Mouse (Mus musculus): Measurements from ENCODE around the gene Rock2. TPM values are rescaled to one million over a fixed set of nuclear protein-coding genes. Genes with fewer than 3 reads are reported as not detected.

Rock2 gene
- polyA plus RNA-seq, 1 experiment from 2014 or later: 4.3 TPM

- no peak for ATAC-seq (ENCODE audit: low read depth)
- Histone ChIP-seq H3K4me1 (ENCODE audit: control insufficient read depth, low read depth, low read length) (peaks cover 24% of the 10 kb centered on the region), H3K36me3 (ENCODE audit: control insufficient read depth, insufficient read depth) (no peaks in the 10 kb centered on the region), H3K27ac (ENCODE audit: low read length) (no peak overlapping the region), H3K9me3 (replicated peaks; ENCODE audit: control insufficient read depth, low read length) (no peaks in the 10 kb centered on the region), H3K4me3 (ENCODE audit: low read depth, low read length) (no peak overlapping the region), H3K9ac (ENCODE audit: low read depth, low read length) (no peak overlapping the region), H3K27me3 (ENCODE audit: control insufficient read depth, insufficient read depth, low read depth, low read length) (no peaks in the 10 kb centered on the region), H3K4me2 (ENCODE audit: low read depth, low read length) (no peak overlapping the region)
- 76% methylated on average over 2 of the region's 2 CpGs for WGBS (ENCODE audit: insufficient replicate concordance)
Measured at GRCm38 (mm10) chr12:16893039-16893438, 1.7 kb upstream of the Rock2 start.

- H3K4me3 ChIP-seq (ENCODE audit: low read depth, low read length): peak overlapping the region; percentile 97
- no peaks in the 10 kb centered on the region for H3K36me3 ChIP-seq (ENCODE audit: control insufficient read depth, insufficient read depth)
- peak overlapping the region; percentile 97 for H3K9ac ChIP-seq (ENCODE audit: low read depth, low read length)
- no peak for ATAC-seq (ENCODE audit: low read depth)
- peak overlapping the region; percentile 86 for H3K4me2 ChIP-seq (ENCODE audit: low read depth, low read length)
- peaks cover 26% of the 10 kb centered on the region for H3K4me1 ChIP-seq (ENCODE audit: control insufficient read depth, low read depth, low read length)
- peak overlapping the region; percentile 92 for H3K27ac ChIP-seq (ENCODE audit: low read length)
- H3K9me3 ChIP-seq (replicated peaks; ENCODE audit: control insufficient read depth, low read length): no peaks in the 10 kb centered on the region
- 7% methylated on average over 18 of the region's 18 CpGs for WGBS (ENCODE audit: insufficient replicate concordance)
- no peaks in the 10 kb centered on the region for H3K27me3 ChIP-seq (ENCODE audit: control insufficient read depth, insufficient read depth, low read depth, low read length)
Measured at GRCm38 (mm10) chr12:16893656-16894395, 869 bp upstream of the Rock2 start.

DNA sequence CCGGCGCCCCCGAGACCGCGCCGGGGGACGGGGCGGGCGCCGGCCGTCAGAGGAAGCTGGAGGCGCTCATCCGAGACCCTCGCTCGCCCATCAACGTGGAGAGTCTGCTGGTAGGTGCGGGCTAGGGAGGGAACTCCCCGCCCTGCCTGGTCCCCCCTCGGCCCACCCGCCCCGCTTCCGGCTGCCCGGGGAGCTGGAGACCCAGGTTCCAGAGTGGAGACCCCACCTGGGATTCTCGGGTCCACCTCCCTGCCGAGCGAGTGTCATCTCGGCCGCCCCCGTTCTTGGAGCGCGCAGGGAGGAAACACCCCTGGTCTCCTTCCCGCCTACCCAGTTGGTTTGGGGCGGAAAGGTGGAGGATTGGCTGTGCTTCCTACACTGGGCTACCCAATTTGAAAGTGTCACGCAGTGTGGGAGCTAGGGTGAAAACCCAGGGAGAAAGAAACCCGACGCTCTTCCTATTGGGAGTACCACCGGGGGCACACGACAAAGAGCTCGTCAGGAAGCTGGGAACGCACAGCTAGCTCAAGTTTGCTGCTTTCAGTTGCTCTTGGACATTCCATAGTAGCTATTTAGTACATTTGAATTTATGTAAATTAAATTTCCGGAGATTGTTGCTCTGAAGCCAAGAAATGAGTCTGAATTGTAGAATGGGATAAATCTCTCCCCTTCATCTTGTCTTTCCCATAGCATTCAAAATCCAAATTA lies 680 bp downstream of the Rock2 start:
- Histone ChIP-seq H3K36me3 (ENCODE audit: control insufficient read depth, insufficient read depth) (no peaks in the 10 kb centered on the region), H3K27me3 (ENCODE audit: control insufficient read depth, insufficient read depth, low read depth, low read length) (no peaks in the 10 kb centered on the region), H3K4me2 (ENCODE audit: low read depth, low read length) (peak overlapping the region; percentile 84), H3K27ac (ENCODE audit: low read length) (peak overlapping the region; percentile 92), H3K9ac (ENCODE audit: low read depth, low read length) (peak overlapping the region; percentile 97), H3K4me3 (ENCODE audit: low read depth, low read length) (peak overlapping the region; percentile 97), H3K4me1 (ENCODE audit: control insufficient read depth, low read depth, low read length) (peaks cover 32% of the 10 kb centered on the region), H3K9me3 (replicated peaks; ENCODE audit: control insufficient read depth, low read length) (no peaks in the 10 kb centered on the region)
- peak; percentile 37 for ATAC-seq (ENCODE audit: low read depth)
- WGBS (ENCODE audit: insufficient replicate concordance): under 1% methylated on average over 31 of the region's 41 CpGs

- Histone ChIP-seq H3K27ac (ENCODE audit: low read length) (peak overlapping the region; percentile 92), H3K4me1 (ENCODE audit: control insufficient read depth, low read depth, low read length) (peaks cover 37% of the 10 kb centered on the region)
- no peak for ATAC-seq (ENCODE audit: low read depth)
Measured at GRCm38 (mm10) chr12:16896073-16896789, 1.5 kb downstream of the Rock2 start.

DNA sequence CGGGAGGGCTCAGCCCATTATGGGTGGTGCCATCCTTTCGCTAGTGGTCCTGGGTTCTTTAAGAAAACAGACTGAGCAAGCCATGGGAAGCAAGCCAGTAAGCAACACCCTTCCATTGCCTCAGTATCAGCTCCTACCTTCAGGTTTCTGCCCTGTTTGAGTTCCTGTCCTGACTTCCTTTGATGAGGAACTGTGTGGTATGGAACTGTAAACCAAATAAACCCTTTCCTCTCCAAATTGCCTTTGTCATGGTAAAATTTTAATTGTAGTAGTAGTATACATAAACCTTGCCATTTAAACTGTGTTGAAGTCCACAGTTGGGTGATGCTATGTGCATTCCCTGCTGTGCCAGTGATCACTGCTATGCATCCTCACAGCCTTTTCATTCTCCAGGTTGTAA lies 2.5 kb downstream of the Rock2 start:
- WGBS (ENCODE audit: insufficient replicate concordance): 59% methylated on average over 2 of the region's 2 CpGs
- ATAC-seq (ENCODE audit: low read depth): no peak
- Histone ChIP-seq H3K4me2 (ENCODE audit: low read depth, low read length) (peak overlapping the region; percentile 25; the same call in 1 of the 2 replicates), H3K27ac (ENCODE audit: low read length) (peak overlapping the region; percentile 20), H3K27me3 (ENCODE audit: control insufficient read depth, insufficient read depth, low read depth, low read length) (no peaks in the 10 kb centered on the region), H3K4me1 (ENCODE audit: control insufficient read depth, low read depth, low read length) (peaks cover 37% of the 10 kb centered on the region), H3K9me3 (replicated peaks; ENCODE audit: control insufficient read depth, low read length) (no peaks in the 10 kb centered on the region), H3K36me3 (ENCODE audit: control insufficient read depth, insufficient read depth) (no peaks in the 10 kb centered on the region), H3K9ac (ENCODE audit: low read depth, low read length) (no peak overlapping the region), H3K4me3 (ENCODE audit: low read depth, low read length) (peak overlapping the region; percentile 7; the same call in 1 of the 2 replicates)

More at GRCm38 (mm10) chr12:16896073-16896789, 1.5 kb downstream of the Rock2 start:
- Histone ChIP-seq H3K36me3 (ENCODE audit: control insufficient read depth, insufficient read depth) (no peaks in the 10 kb centered on the region), H3K4me3 (ENCODE audit: low read depth, low read length) (peak overlapping the region; percentile 97), H3K9me3 (replicated peaks; ENCODE audit: control insufficient read depth, low read length) (no peaks in the 10 kb centered on the region), H3K4me2 (ENCODE audit: low read depth, low read length) (peak overlapping the region; percentile 84), H3K27me3 (ENCODE audit: control insufficient read depth, insufficient read depth, low read depth, low read length) (no peaks in the 10 kb centered on the region), H3K9ac (ENCODE audit: low read depth, low read length) (peak overlapping the region; percentile 97)
- WGBS (ENCODE audit: insufficient replicate concordance): 9% methylated on average over 8 of the region's 8 CpGs

DNA sequence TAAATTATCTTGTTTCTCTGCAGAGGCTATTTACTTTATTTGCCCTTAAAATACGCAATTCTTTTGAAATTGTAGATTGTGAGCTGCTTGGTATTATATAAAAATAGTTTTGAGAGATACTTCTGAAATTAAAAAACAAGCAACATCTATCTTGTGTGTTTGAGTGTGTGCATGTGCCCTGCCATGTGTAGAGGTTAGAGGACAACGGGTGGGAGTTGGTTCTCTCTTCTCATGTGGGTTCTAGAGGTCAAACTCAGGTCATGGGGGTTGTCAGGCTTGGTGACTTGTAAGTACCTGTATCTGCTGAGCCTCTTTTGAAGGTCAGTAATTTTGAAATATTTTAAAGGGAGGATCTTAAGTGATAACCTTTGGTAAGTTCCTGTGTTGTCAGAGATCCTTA lies 3.5 kb downstream of the Rock2 start:
- H3K27me3 ChIP-seq (ENCODE audit: control insufficient read depth, insufficient read depth, low read depth, low read length): no peaks in the 10 kb centered on the region
- 46% methylated on average over 2 of the region's 2 CpGs for WGBS (ENCODE audit: insufficient replicate concordance)
- H3K27ac ChIP-seq (ENCODE audit: low read length): no peak overlapping the region
- ATAC-seq (ENCODE audit: low read depth): no peak
- peak overlapping the region; percentile 2; the same call in 1 of the 2 replicates for H3K4me2 ChIP-seq (ENCODE audit: low read depth, low read length)
- H3K4me1 ChIP-seq (ENCODE audit: control insufficient read depth, low read depth, low read length): peaks cover 36% of the 10 kb centered on the region
- no peak overlapping the region for H3K9ac ChIP-seq (ENCODE audit: low read depth, low read length)
- no peak overlapping the region for H3K4me3 ChIP-seq (ENCODE audit: low read depth, low read length)
- no peaks in the 10 kb centered on the region for H3K9me3 ChIP-seq (replicated peaks; ENCODE audit: control insufficient read depth, low read length)
- no peaks in the 10 kb centered on the region for H3K36me3 ChIP-seq (ENCODE audit: control insufficient read depth, insufficient read depth)

DNA sequence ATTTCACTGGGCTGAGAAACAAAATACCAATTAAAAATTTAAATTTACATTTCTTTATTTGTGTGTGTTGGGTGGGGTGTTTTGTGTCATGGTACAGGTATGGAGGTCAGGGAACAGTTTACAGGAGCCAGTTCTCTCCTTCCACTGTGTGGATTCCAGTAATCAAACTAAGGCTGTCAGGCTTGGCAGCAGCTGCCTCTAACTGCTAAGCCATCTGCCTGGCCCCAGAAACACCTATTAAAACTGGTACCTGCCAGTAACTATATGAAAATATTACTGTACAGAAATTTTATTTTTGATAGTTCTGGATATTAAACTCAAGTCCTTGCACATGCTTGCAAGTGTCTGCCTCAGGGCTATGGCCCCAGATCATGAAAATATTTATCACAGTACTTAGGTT lies 4.1 kb downstream of the Rock2 start:
- Histone ChIP-seq H3K27me3 (ENCODE audit: control insufficient read depth, insufficient read depth, low read depth, low read length) (no peaks in the 10 kb centered on the region), H3K9me3 (replicated peaks; ENCODE audit: control insufficient read depth, low read length) (no peaks in the 10 kb centered on the region), H3K4me3 (ENCODE audit: low read depth, low read length) (no peak overlapping the region), H3K36me3 (ENCODE audit: control insufficient read depth, insufficient read depth) (no peaks in the 10 kb centered on the region), H3K4me2 (ENCODE audit: low read depth, low read length) (no peak overlapping the region), H3K9ac (ENCODE audit: low read depth, low read length) (no peak overlapping the region; the same call in 1 of the 2 replicates), H3K4me1 (ENCODE audit: control insufficient read depth, low read depth, low read length) (peaks cover 30% of the 10 kb centered on the region), H3K27ac (ENCODE audit: low read length) (no peak overlapping the region)
- ATAC-seq (ENCODE audit: low read depth): no peak

GRCm38 (mm10) chr12:16900625-16901222 lies 6.0 kb downstream of the Rock2 start:
- Histone ChIP-seq H3K4me2 (ENCODE audit: low read depth, low read length) (no peak overlapping the region), H3K27me3 (ENCODE audit: control insufficient read depth, insufficient read depth, low read depth, low read length) (no peaks in the 10 kb centered on the region), H3K9me3 (replicated peaks; ENCODE audit: control insufficient read depth, low read length) (no peaks in the 10 kb centered on the region), H3K4me1 (ENCODE audit: control insufficient read depth, low read depth, low read length) (peaks cover 25% of the 10 kb centered on the region), H3K27ac (ENCODE audit: low read length) (no peak overlapping the region), H3K36me3 (ENCODE audit: control insufficient read depth, insufficient read depth) (no peaks in the 10 kb centered on the region), H3K9ac (ENCODE audit: low read depth, low read length) (no peak overlapping the region), H3K4me3 (ENCODE audit: low read depth, low read length) (no peak overlapping the region)
- peak; percentile 61 for ATAC-seq (ENCODE audit: low read depth)
- WGBS (ENCODE audit: insufficient replicate concordance): 6% methylated on average over 3 of the region's 3 CpGs

All from liver, embryonic 16.5 days (tissue).